Mouse (Mus musculus) embryonic fibroblast, embryonic 13.5 days (primary cell): Measurements from ENCODE around the gene Olfr186. TPM values are rescaled to one million over a fixed set of nuclear protein-coding genes. Genes with fewer than 3 reads are reported as not detected.
"Not testable (repeated sequence)": the region's sequence is repeated elsewhere in the genome, so short reads cannot be mapped to it uniquely, and the experiment has no call there.

Experiments used
- H3K27ac ChIP-seq: 2 replicates; pipeline ENCODE4 v1.5.1; 2012; ENCODE audit warnings: low read length, control low read depth, inconsistent platforms; ENCODE audit not compliant: insufficient read depth
- H3K4me1 ChIP-seq: 2 replicates; pipeline ENCODE4 v1.6.1; 2011; ENCODE audit warnings: low read length; ENCODE audit not compliant: control insufficient read depth, insufficient read depth
- H3K4me3 ChIP-seq: 2 replicates; pipeline ENCODE4 v1.5.1; 2011; ENCODE audit warnings: mild to moderate bottlenecking, control low read depth, low read length; ENCODE audit not compliant: insufficient read depth
- CTCF ChIP-seq: IDR thresholded peaks from 2 replicates; pipeline ENCODE4 v1.5.1; 2011; ENCODE audit warnings: mild to moderate bottlenecking, control low read depth, low read length, moderate library complexity, borderline replicate concordance; ENCODE audit not compliant: insufficient read depth
- POLR2A ChIP-seq: IDR thresholded peaks from 2 replicates; pipeline ENCODE4 v1.6.1; 2011; ENCODE audit warnings: low read depth, mild to moderate bottlenecking, control low read depth, low read length, moderate library complexity
- polyA plus RNA-seq: library from polyadenylated mRNA; stranded (reverse); fragments of >200 nt; gene quantifications from 2 replicates; pipeline ENCODE4 v1.2.4, GENCODE M21; 2011; ENCODE audit warnings: low read depth; ENCODE audit not compliant: missing spikeins, insufficient read length

Olfr186 gene
- not detected in 2 replicates for polyA plus RNA-seq

- TF ChIP-seq POLR2A (no peak), CTCF (no peak)
- no peak within 1 kb of the TSS for H3K27ac ChIP-seq
- H3K4me1 ChIP-seq = no peaks in the 10 kb centered on the region
- H3K4me3 ChIP-seq = no peak within 1 kb of the TSS
Measured at GRCm38 (mm10) chr16:59030191-59030590, at the start of gene Olfr186. Olfr186 (minus strand) TSS chr16:59030291.

- TF ChIP-seq POLR2A (no peak), CTCF (no peak)
Measured at GRCm38 (mm10) chr16:59077905-59078304, 47.8 kb upstream of the Olfr186 start, which contains the start of gene Olfr190. Olfr190 (minus strand) TSS chr16:59078005.

GRCm38 (mm10) chr16:59073520-59073919, 43.4 kb upstream of the Olfr186 start:
- no peak overlapping the region for H3K27ac ChIP-seq
- H3K4me1 ChIP-seq = no peaks in the 10 kb centered on the region
- TF ChIP-seq CTCF (no peak), POLR2A (no peak)
- H3K4me3 ChIP-seq = no peak overlapping the region

More at GRCm38 (mm10) chr16:59077905-59078304, 47.8 kb upstream of the Olfr186 start, which contains the start of gene Olfr190:
- Histone ChIP-seq H3K4me1 (no peaks in the 10 kb centered on the region), H3K27ac (no peak within 1 kb of the TSS), H3K4me3 (no peak within 1 kb of the TSS)

- Histone ChIP-seq H3K4me3 (no peak overlapping the region), H3K4me1 (no peaks in the 10 kb centered on the region), H3K27ac (no peak overlapping the region)
- no peak for TF ChIP-seq CTCF
- no peak for TF ChIP-seq POLR2A
Measured at GRCm38 (mm10) chr16:59071755-59072154, 41.7 kb upstream of the Olfr186 start.

GRCm38 (mm10) chr16:59062411-59062810, 32.3 kb upstream of the Olfr186 start:
- H3K4me3 ChIP-seq, H3K4me1 ChIP-seq, H3K27ac ChIP-seq: not testable (repeated sequence)

- not testable (repeated sequence) for H3K4me3 ChIP-seq, H3K27ac ChIP-seq, H3K4me1 ChIP-seq
Measured at GRCm38 (mm10) chr16:59049286-59049685, 19.2 kb upstream of the Olfr186 start.

- Histone ChIP-seq H3K27ac (no peak overlapping the region), H3K4me3 (no peak overlapping the region), H3K4me1 (no peaks in the 10 kb centered on the region)
- TF ChIP-seq CTCF (no peak), POLR2A (no peak)
Measured at GRCm38 (mm10) chr16:59048860-59049259, 18.8 kb upstream of the Olfr186 start.

- Histone ChIP-seq H3K4me3 (no peak overlapping the region), H3K27ac (no peak overlapping the region), H3K4me1 (no peaks in the 10 kb centered on the region)
- TF ChIP-seq POLR2A = no peak
- TF ChIP-seq CTCF = no peak
Measured at GRCm38 (mm10) chr16:59047579-59047978, 17.5 kb upstream of the Olfr186 start.

GRCm38 (mm10) chr16:59045835-59046234, 15.7 kb upstream of the Olfr186 start:
- H3K4me3 ChIP-seq = no peak overlapping the region
- H3K27ac ChIP-seq = no peak overlapping the region
- TF ChIP-seq CTCF = no peak
- no peak for TF ChIP-seq POLR2A
- no peaks in the 10 kb centered on the region for H3K4me1 ChIP-seq

- H3K4me1 ChIP-seq = no peaks in the 10 kb centered on the region
- TF ChIP-seq POLR2A (no peak), CTCF (no peak)
- no peak within 1 kb of the TSS for H3K4me3 ChIP-seq
- no peak within 1 kb of the TSS for H3K27ac ChIP-seq
Measured at GRCm38 (mm10) chr16:59039710-59040109, 9.6 kb upstream of the Olfr186 start, which contains the start of gene Olfr187. Olfr187 (minus strand) TSS chr16:59039767.
